Mouse (Mus musculus): Measurements from ENCODE around the gene 1600015I10Rik.
"Not testable (repeated sequence)": the region's sequence is repeated elsewhere in the genome, so short reads cannot be mapped to it uniquely, and the experiment has no call there.

The 1600015I10Rik gene

GRCm38 (mm10) chr6:48929595-48929994 is at the start of gene 1600015I10Rik:
Gene 1600015I10Rik (plus strand): TSS chr6:48929895.
- no peak for DNase-seq (ENCODE audit: low spot score)

- DNase-seq (ENCODE audit: low spot score) = no peak
Observed at GRCm38 (mm10) chr6:48894203-48894602, 35.5 kb upstream of the 1600015I10Rik start.

GRCm38 (mm10) chr6:48894938-48895818 is 34.5 kb upstream of the 1600015I10Rik start:
- no peak for DNase-seq (ENCODE audit: low spot score)

- no peak for DNase-seq (ENCODE audit: low spot score)
Observed at GRCm38 (mm10) chr6:48895941-48896340, 33.8 kb upstream of the 1600015I10Rik start.

- DNase-seq (ENCODE audit: low spot score) = no peak
Observed at GRCm38 (mm10) chr6:48896956-48897355, 32.7 kb upstream of the 1600015I10Rik start.

- DNase-seq (ENCODE audit: low spot score) = not testable (repeated sequence)
Observed at GRCm38 (mm10) chr6:48901316-48901715, 28.4 kb upstream of the 1600015I10Rik start.

GRCm38 (mm10) chr6:48902511-48903406 is 26.9 kb upstream of the 1600015I10Rik start:
- DNase-seq (ENCODE audit: low spot score) = no peak

GRCm38 (mm10) chr6:48903437-48903836 is 26.3 kb upstream of the 1600015I10Rik start:
- DNase-seq (ENCODE audit: low spot score) = no peak

GRCm38 (mm10) chr6:48905606-48906005 is 24.1 kb upstream of the 1600015I10Rik start:
- DNase-seq (ENCODE audit: low spot score) = no peak

GRCm38 (mm10) chr6:48906371-48906770 is 23.3 kb upstream of the 1600015I10Rik start:
- no peak for DNase-seq (ENCODE audit: low spot score)

- DNase-seq (ENCODE audit: low spot score) = no peak
Observed at GRCm38 (mm10) chr6:48909229-48909628, 20.5 kb upstream of the 1600015I10Rik start.

- DNase-seq (ENCODE audit: low spot score) = no peak
Observed at GRCm38 (mm10) chr6:48912033-48912432, 17.7 kb upstream of the 1600015I10Rik start.

GRCm38 (mm10) chr6:48913587-48913986 is 16.1 kb upstream of the 1600015I10Rik start:
- DNase-seq (ENCODE audit: low spot score) = no peak

- DNase-seq (ENCODE audit: low spot score) = no peak
Observed at GRCm38 (mm10) chr6:48949596-48949995, 19.9 kb downstream of the 1600015I10Rik start.

- DNase-seq (ENCODE audit: low spot score) = no peak
Observed at GRCm38 (mm10) chr6:48950676-48951075, 21.0 kb downstream of the 1600015I10Rik start.

- DNase-seq (ENCODE audit: low spot score) = no peak
Observed at GRCm38 (mm10) chr6:48951630-48952029, 21.9 kb downstream of the 1600015I10Rik start.

GRCm38 (mm10) chr6:48953220-48953619 is 23.5 kb downstream of the 1600015I10Rik start:
- DNase-seq (ENCODE audit: low spot score) = no peak

- DNase-seq (ENCODE audit: low spot score) = no peak
Observed at GRCm38 (mm10) chr6:48954211-48954610, 24.5 kb downstream of the 1600015I10Rik start.

GRCm38 (mm10) chr6:48954946-48955345 is 25.3 kb downstream of the 1600015I10Rik start:
- peak; percentile 61 for DNase-seq (ENCODE audit: low spot score)

GRCm38 (mm10) chr6:48956785-48957184 is 27.1 kb downstream of the 1600015I10Rik start:
- no peak for DNase-seq (ENCODE audit: low spot score)

- peak; percentile 13 for DNase-seq (ENCODE audit: low spot score)
Observed at GRCm38 (mm10) chr6:48958053-48958452, 28.4 kb downstream of the 1600015I10Rik start.

- not testable (repeated sequence) for DNase-seq (ENCODE audit: low spot score)
Observed at GRCm38 (mm10) chr6:48959151-48959550, 29.5 kb downstream of the 1600015I10Rik start.

GRCm38 (mm10) chr6:48966696-48967095 is 37.0 kb downstream of the 1600015I10Rik start:
- not testable (repeated sequence) for DNase-seq (ENCODE audit: low spot score)

Measured in ovary, postnatal 14 days (tissue).